Mouse (Mus musculus) forebrain, embryonic 14.5 days (tissue): ENCODE data around the gene Daxx. TPM values are rescaled to one million over a fixed set of nuclear protein-coding genes. Genes with fewer than 3 reads are reported as not detected.

Source experiments
- ATAC-seq: fragments of 200-750 bp; cut with Nextera tagmentation; 2 replicates; pipeline ENCODE4 v1.8.0; 2017; ENCODE audit warnings: mild to moderate bottlenecking, moderate library complexity
- DNase-seq: peaks from one replicate; pipeline ENCODE4 v3.0.0-alpha.2; 2015; ENCODE audit warnings: low spot score
- H3K27ac ChIP-seq: fragments of 300-500 bp; sonication (generic); 2 replicates; pipeline ENCODE4 v1.5.1; 2014; ENCODE audit warnings: low read depth, mild to moderate bottlenecking, control low read depth, low read length, moderate library complexity
- H3K27me3 ChIP-seq: fragments of 300-500 bp; sonication (generic); replicated peaks from 2 replicates; pipeline ENCODE4 v1.6.1; 2014; ENCODE audit warnings: low read length, control low read depth, mixed read lengths; ENCODE audit not compliant: control insufficient read depth, insufficient read depth
- H3K36me3 ChIP-seq: fragments of 300-500 bp; sonication (generic); 2 replicates; pipeline ENCODE4 v1.6.1; 2014; ENCODE audit warnings: low read length, control low read depth; ENCODE audit not compliant: control insufficient read depth, insufficient read depth
- H3K4me1 ChIP-seq: fragments of 300-500 bp; sonication (generic); 2 replicates; pipeline ENCODE4 v1.6.1; 2014; ENCODE audit warnings: antibody characterized with exemption, low read length, control low read depth; ENCODE audit not compliant: control insufficient read depth, insufficient read depth
- H3K4me2 ChIP-seq: fragments of 300-500 bp; sonication (generic); 2 replicates; pipeline ENCODE4 v1.6.1; 2014; ENCODE audit warnings: mild to moderate bottlenecking, control low read depth, low read length
- H3K4me3 ChIP-seq: fragments of 300-500 bp; sonication (generic); 2 replicates; pipeline ENCODE4 v1.5.1; 2014; ENCODE audit warnings: low read depth, low read length, control low read depth
- H3K9ac ChIP-seq: fragments of 300-500 bp; sonication (generic); 2 replicates; pipeline ENCODE4 v1.6.1; 2014; ENCODE audit warnings: mild to moderate bottlenecking, low read length, control low read depth, moderate library complexity
- H3K9me3 ChIP-seq: fragments of 300-500 bp; sonication (generic); replicated peaks from 2 replicates; pipeline ENCODE4 v1.6.1; 2016; ENCODE audit warnings: low read length, control low read depth, mixed read lengths; ENCODE audit not compliant: control insufficient read depth
- WGBS: fragments of 180-500 bp; shearing (Covaris S2); extraction: QIAGEN DNeasy Blood & Tissue Kit; methylation state at CpG from one replicate; pipeline ENCODE4 v1.1.7; 2014; 5-methylcytosine and 5-hydroxymethylcytosine counted together
- polyA plus RNA-seq: library from polyadenylated mRNA; unstranded; fragments of >200 nt; fragmentation: Nextera tagmentation; extraction: Ambion mirVana; gene quantifications from 2 replicates; pipeline ENCODE4 v1.2.1, GENCODE M21; 2014

Daxx gene
- polyA plus RNA-seq, 1 experiment from 2014 or later, result 43.3 TPM

DNA sequence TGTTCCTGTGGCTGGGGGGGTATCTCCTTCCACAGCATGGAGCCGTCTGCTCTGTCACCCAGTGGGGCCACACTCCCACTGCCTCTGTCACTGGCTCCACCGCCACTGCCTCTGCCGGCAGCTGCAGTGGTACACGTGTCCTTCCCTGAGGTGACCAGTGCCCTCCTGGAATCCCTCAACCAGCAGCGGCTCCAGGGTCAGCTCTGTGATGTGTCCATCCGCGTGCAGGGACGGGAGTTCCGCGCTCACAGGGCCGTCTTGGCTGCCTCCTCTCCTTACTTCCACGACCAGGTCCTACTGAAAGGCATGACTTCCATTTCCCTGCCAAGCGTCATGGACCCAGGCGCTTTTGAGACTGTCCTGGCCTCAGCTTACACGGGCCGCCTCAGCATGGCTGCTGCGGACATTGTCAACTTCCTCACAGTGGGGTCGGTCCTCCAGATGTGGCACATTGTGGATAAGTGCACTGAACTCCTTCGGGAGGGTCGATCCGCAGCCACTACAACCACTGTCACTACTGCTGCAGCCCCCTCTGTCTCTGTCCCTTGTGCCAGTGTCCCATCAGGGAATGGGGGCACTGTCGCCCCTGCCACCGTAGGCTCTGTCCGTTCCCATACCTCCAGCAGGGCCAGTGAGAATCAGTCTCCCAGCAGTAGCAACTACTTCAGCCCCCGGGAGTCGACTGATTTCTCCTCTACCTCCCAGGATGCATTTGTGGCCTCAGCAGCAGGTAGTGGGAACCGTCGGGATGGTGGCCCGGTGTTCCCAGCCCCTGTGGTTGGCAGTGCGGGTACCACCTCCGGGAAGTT is 7.8 kb downstream of the Daxx start:
- Histone ChIP-seq H3K9me3 (no peaks in the 10 kb centered on the region), H3K4me3 (peak overlapping the region; percentile 55), H3K9ac (peak overlapping the region; percentile 61; the same call in 1 of the 2 replicates), H3K4me1 (peaks cover 24% of the 10 kb centered on the region), H3K27me3 (no peaks in the 10 kb centered on the region), H3K27ac (no peak overlapping the region), H3K4me2 (peak overlapping the region; percentile 63), H3K36me3 (peaks cover 29% of the 10 kb centered on the region)
- DNase-seq (no peak), ATAC-seq (no peak)
- 77% methylated on average over 31 of the region's 31 CpGs for WGBS

DNA sequence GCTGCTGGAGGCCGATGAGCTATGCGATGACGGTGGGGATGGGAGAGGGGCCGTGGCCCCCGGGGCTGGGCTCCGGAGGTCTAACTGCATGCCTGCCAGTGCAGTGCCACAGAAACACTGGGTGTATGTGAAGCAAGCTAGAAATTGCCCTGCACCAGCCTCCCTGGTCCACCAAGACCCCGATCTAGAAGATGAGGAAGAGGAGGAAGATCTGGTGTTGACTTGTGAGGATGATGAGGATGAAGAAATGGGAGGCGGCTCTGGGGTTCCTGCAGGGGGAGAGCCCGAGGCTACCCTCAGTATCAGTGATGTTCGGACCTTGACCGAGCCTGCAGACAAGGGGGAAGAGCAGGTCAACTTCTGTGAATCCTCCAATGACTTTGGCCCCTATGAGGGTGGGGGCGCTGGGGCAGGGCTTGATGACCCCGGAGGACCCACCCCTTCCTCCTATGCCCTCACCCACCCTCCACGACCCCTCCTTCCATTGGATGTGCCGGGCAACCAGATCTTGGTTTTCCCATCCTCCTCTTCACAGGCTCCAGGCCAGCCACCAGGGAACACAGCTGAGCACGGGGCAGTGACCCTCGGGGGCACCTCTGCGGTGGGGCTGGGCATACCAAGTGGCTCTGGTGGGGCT is 8.6 kb downstream of the Daxx start:
- Histone ChIP-seq H3K27ac (no peak overlapping the region), H3K9ac (no peak overlapping the region), H3K36me3 (peaks cover 23% of the 10 kb centered on the region), H3K4me1 (peaks cover 24% of the 10 kb centered on the region), H3K4me3 (no peak overlapping the region), H3K27me3 (no peaks in the 10 kb centered on the region), H3K4me2 (no peak overlapping the region), H3K9me3 (no peaks in the 10 kb centered on the region)
- WGBS, result 85% methylated on average over 18 of the region's 18 CpGs
- ATAC-seq (no peak), DNase-seq (no peak)

DNA sequence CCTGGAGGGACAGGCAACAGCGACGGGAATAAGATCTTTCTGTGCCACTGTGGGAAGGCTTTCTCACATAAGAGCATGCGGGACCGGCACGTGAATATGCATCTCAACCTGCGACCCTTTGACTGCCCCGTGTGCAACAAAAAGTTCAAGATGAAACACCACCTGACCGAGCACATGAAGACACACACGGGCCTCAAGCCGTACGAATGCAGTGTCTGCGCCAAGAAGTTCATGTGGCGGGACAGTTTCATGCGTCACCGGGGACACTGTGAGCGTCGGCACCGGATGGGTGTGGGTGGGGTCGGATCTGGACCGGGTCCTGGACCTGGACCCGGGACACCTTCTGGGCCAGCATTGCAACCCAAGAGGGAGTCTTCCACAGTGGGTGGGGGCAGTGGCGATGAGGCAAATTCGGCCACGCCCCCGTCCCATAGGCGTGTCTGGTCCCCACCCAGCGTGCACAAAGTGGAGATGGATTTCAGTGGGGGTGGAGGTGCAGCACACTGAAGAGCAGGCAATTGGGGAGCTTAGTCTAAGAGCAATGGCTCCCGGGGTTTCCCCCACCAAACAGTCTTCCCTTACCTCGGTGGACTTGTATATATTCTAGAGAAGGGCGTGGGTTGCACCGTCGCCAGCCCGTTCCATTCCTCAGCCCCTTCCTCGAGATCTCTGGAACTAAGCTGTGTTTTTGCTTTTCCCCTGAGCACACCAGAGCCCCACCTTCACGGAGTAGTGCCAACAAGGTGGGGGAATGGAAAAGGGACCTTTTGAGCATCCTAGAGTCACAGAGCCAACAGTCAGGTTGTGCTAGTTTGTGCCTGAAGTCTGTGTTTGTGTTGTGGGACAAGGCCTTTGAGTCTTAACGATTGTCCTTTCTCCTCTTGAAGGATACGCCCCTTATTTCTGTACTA is 9.3 kb downstream of the Daxx start:
- Histone ChIP-seq H3K4me3 (peak overlapping the region; percentile 40), H3K4me1 (peaks cover 24% of the 10 kb centered on the region), H3K9ac (no peak overlapping the region; the same call in 1 of the 2 replicates)

DNA sequence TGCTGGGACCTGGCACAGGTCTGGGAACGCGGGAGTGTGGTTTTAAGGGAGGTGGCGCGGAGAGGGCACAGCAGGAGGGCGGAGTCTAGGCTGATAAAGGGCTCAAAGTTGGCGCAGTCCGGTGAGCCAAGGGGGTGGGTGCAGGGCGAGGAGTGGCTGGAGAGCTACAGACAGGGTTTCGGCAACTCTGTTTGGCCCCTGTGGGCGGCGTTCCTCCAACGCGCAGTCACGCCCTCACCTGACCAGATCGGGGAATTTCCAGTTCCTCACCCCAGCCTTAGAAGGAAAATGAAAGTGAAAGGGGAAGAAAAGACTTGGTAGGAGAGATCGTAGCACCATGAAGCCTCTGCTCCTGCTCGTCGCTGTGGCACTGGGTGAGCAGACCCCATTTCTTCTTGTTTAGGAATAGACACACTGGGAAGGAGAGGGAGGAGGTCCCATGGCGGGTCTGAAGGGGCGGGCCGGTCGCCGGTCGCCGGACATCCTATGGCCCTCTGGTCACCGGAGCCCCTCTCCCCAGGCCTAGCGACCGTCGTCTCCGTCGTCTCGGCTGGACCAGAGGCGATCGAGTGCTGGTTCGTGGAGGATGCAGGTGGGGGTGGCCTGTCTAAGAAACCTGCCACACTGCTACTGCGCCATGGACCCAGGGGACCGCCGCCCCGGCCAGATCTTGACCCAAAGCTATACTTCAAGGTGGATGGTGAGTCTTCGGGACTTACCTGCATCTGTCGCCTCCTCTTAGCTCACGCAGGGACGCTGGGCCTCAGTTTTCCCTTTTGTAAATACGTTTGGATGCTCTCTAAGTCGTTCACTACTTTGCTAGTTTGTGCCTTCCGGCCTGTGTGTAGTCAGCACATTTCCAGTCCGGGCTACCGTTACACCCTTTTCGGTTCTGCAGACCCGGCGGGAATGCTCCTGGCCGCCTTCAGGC is 10.4 kb downstream of the Daxx start:
- WGBS, result under 1% methylated on average over 52 of the region's 52 CpGs
- Histone ChIP-seq H3K9ac (peak overlapping the region; percentile 67), H3K27ac (no peak overlapping the region), H3K9me3 (no peaks in the 10 kb centered on the region), H3K4me1 (peaks cover 24% of the 10 kb centered on the region), H3K36me3 (peaks cover 6% of the 10 kb centered on the region), H3K27me3 (no peaks in the 10 kb centered on the region), H3K4me3 (peak overlapping the region; percentile 40), H3K4me2 (peak overlapping the region; percentile 87)
- no peak for ATAC-seq
- DNase-seq, result peak; percentile 42

More for the DNA sequence above, 9.3 kb downstream of the Daxx start:
- peaks cover 17% of the 10 kb centered on the region for H3K36me3 ChIP-seq
- no peak overlapping the region for H3K27ac ChIP-seq
- H3K4me2 ChIP-seq, result peak overlapping the region; percentile 87
- DNase-seq (no peak), ATAC-seq (no peak)
- H3K27me3 ChIP-seq, result no peaks in the 10 kb centered on the region
- H3K9me3 ChIP-seq, result no peaks in the 10 kb centered on the region
- WGBS, result 61% methylated on average over 37 of the region's 37 CpGs

DNA sequence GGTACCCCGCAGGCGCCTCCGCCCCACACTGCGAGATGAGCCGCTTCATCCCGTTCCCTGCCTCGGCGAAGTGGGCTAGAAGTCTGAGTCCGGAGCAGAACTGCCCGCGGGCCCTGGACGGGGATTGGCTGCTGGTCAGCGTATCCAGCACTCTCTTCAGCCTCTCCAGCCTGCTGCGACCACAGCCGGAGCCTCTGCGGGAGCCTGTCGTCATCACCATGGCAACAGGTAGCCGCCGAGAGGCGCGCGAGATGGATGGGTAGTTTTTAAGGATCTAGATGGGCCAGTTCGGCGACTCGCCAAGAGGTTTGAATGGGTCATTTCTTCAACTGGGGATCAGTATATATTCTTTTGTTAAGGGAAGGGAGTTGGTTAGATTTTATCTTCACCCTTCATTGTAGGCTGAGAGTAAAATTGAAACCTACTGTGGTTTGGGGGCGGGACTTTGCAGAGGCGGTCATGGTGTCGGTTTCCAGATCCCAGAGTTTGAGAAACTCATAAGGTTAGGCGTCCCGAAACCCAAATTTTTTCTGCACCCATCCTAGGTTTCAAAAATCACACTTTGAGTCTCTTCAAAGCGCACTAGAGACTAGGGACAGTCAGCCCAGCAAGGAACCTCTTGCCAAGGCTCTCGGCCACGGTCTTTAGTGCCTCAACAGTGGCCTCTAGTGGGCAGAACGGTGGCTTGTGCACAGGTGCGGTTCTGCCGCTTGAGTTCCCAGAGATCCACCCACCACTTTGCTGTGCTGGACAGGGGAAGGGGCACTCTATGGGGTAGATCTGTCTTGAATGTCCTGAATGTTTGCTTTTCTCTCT is 11.3 kb downstream of the Daxx start:
- H3K9ac ChIP-seq, result peak overlapping the region; percentile 67
- H3K27me3 ChIP-seq, result no peaks in the 10 kb centered on the region
- ATAC-seq (peak; percentile 15), DNase-seq (peak; percentile 86)
- H3K36me3 ChIP-seq, result no peaks in the 10 kb centered on the region; the same call in 1 of the 2 replicates
- peak overlapping the region; percentile 40 for H3K4me3 ChIP-seq
- peaks cover 24% of the 10 kb centered on the region for H3K4me1 ChIP-seq
- no peaks in the 10 kb centered on the region for H3K9me3 ChIP-seq
- under 1% methylated on average over 35 of the region's 36 CpGs for WGBS
- H3K4me2 ChIP-seq, result peak overlapping the region; percentile 87
- no peak overlapping the region for H3K27ac ChIP-seq

DNA sequence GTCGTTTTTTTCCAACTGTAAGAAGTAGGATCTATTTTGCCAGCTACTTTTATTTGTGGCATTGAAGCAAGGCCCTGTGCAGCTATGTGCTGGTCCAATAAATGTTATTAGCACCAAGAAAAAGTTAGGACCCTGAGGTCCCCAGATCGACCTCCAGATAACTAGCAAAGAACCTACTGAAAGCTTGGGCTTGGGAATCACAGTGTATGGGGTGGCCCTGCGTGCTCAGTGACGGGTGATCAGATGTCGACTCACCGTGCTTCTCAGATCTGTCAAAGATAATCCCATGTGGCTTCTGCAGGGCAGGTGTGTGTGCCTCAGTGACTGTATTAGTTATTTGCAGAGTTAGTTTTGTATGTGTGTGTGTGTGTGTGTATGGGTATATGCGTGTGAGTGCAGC is 12.1 kb downstream of the Daxx start:
- ATAC-seq, result no peak
- H3K4me3 ChIP-seq, result no peak overlapping the region
- H3K9me3 ChIP-seq, result no peaks in the 10 kb centered on the region
- no peak for DNase-seq
- H3K4me2 ChIP-seq, result no peak overlapping the region
- H3K36me3 ChIP-seq, result peaks cover 5% of the 10 kb centered on the region; the same call in 1 of the 2 replicates
- peaks cover 24% of the 10 kb centered on the region for H3K4me1 ChIP-seq
- 86% methylated on average over 7 of the region's 7 CpGs for WGBS
- no peak overlapping the region for H3K9ac ChIP-seq
- H3K27ac ChIP-seq, result no peak overlapping the region
- H3K27me3 ChIP-seq, result no peaks in the 10 kb centered on the region

DNA sequence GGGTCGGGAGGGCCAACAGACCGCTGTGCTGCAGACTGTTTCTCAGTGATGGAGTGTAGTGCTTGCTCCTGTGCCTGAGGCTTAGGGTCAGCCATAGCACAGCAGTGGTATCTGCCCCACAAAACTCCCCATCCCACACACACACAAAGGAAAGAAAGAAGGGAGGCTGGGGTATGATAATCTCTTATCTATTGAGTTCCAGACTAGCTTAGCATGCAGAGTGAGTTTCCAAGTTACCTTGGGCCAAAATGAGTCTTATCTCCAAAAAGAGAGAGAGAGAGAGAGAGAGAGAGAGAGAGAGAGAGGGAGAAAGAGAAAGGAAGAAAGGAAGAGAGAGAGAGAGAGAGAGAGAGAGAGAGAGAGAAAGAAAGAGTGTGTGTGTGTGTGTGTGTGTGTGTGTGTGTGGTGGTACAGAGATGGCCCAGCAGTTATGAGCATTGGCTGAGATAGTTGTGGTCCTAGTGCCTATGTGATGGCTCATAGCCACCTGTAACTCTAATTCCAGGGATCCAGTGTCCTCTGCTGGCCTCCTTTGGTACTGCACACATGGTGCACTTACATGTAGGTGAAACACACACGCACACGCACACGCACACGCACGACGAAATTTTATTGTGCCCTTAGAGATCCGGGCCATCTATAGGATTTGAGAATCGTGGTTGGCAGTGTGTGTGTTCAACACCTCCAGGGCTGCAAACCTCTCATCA is 15.5 kb downstream of the Daxx start:
- Histone ChIP-seq H3K27me3 (no peaks in the 10 kb centered on the region), H3K4me1 (peaks cover 14% of the 10 kb centered on the region), H3K9me3 (no peaks in the 10 kb centered on the region), H3K27ac (no peak overlapping the region), H3K9ac (no peak overlapping the region), H3K4me3 (no peak overlapping the region), H3K4me2 (no peak overlapping the region), H3K36me3 (peaks cover 5% of the 10 kb centered on the region; the same call in 1 of the 2 replicates)
- ATAC-seq (no peak), DNase-seq (no peak)
- 88% methylated on average over 10 of the region's 10 CpGs for WGBS
